In genomic region chr4:108161936-108162335, GRCm38 (mm10) we compare ENCODE assay signal across 23 mouse cellular contexts. TPM values are rescaled to one million over a fixed set of nuclear protein-coding genes. Genes with fewer than 3 reads are reported as not detected.
"Had no signal": no experiment of that assay in that cellular context is flagged by ENCODE, and none has a peak within 500 bp of the region (broad histone marks: within the 10 kb centered on the region; RNA-seq: fewer than 3 reads in every experiment).

No protein-coding gene starts in this region.

- H3K36me3 ChIP-seq: midbrain, embryonic 10.5 days; midbrain, embryonic 12.5 days; neural tube, embryonic 13.5 days; neural tube, embryonic 15.5 days had no signal

- DNase-seq: lung, adult 18-20 months; lung, embryonic 14.5 days; lung, postnatal 10 days; lung, postnatal 4 days; midbrain, embryonic 14.5 days; retina, postnatal 1 day; right cerebral cortex, adult 18-20 months; right cerebral cortex, postnatal 25 days; right cerebral cortex, postnatal 4 days; spleen, adult 18-20 months; thymus, adult 18-20 months; thymus, postnatal 14 days; thymus, postnatal 36 days had no signal

- H3K4me3 ChIP-seq: midbrain, embryonic 10.5 days; midbrain, embryonic 12.5 days; myocyte; neural tube, embryonic 13.5 days; neural tube, embryonic 15.5 days had no signal

- H3K27me3 ChIP-seq: neural tube, embryonic 15.5 days had no signal

- H3K27ac ChIP-seq: midbrain, embryonic 10.5 days; midbrain, embryonic 12.5 days; neural tube, embryonic 13.5 days; neural tube, embryonic 15.5 days had no signal

RNA-seq across cellular contexts. Expression of gene Zyg11a, which starts 55.9 kb away (rescaled TPM):
- total RNA-seq: megakaryocyte, adult 5-6 weeks; megakaryocyte-erythroid progenitor cell, adult 5-6 weeks had no signal
- polyA plus RNA-seq: midbrain, embryonic 14.5 days; midbrain, embryonic 16.5 days; myocyte; neural tube, embryonic 11.5 days; neural tube, embryonic 13.5 days; stomach, embryonic 14.5 days had no signal
